Mouse (Mus musculus): ENCODE results near the gene Rsu1.

Gene Rsu1

GRCm38 (mm10) chr2:13271165-13271957, at the start of gene Rsu1:
Gene Rsu1, minus strand, starts transcription at chr2:13271415.
- DNase-seq (ENCODE audit: low spot score), result peak; percentile 90

- DNase-seq (ENCODE audit: low spot score), result no peak
Measured at GRCm38 (mm10) chr2:13303376-13303775, 32.2 kb upstream of the Rsu1 start.

GRCm38 (mm10) chr2:13299031-13299430, 27.8 kb upstream of the Rsu1 start:
- DNase-seq (ENCODE audit: low spot score), result no peak

GRCm38 (mm10) chr2:13297733-13298132, 26.5 kb upstream of the Rsu1 start:
- no peak for DNase-seq (ENCODE audit: low spot score)

GRCm38 (mm10) chr2:13290661-13291060, 19.4 kb upstream of the Rsu1 start:
- no peak for DNase-seq (ENCODE audit: low spot score)

- DNase-seq (ENCODE audit: low spot score), result no peak
Measured at GRCm38 (mm10) chr2:13290070-13290469, 18.9 kb upstream of the Rsu1 start.

- no peak for DNase-seq (ENCODE audit: low spot score)
Measured at GRCm38 (mm10) chr2:13278114-13278862, 7.1 kb upstream of the Rsu1 start.

- DNase-seq (ENCODE audit: low spot score), result no peak
Measured at GRCm38 (mm10) chr2:13275874-13276273, 4.7 kb upstream of the Rsu1 start.

GRCm38 (mm10) chr2:13270736-13271135, 479 bp downstream of the Rsu1 start:
- DNase-seq (ENCODE audit: low spot score), result no peak

- no peak for DNase-seq (ENCODE audit: low spot score)
Measured at GRCm38 (mm10) chr2:13268681-13269293, 2.4 kb downstream of the Rsu1 start.

GRCm38 (mm10) chr2:13264875-13265274, 6.3 kb downstream of the Rsu1 start:
- DNase-seq (ENCODE audit: low spot score), result no peak

- DNase-seq (ENCODE audit: low spot score), result no peak
Measured at GRCm38 (mm10) chr2:13263150-13263549, 8.1 kb downstream of the Rsu1 start.

- no peak for DNase-seq (ENCODE audit: low spot score)
Measured at GRCm38 (mm10) chr2:13258606-13259005, 12.6 kb downstream of the Rsu1 start.

- no peak for DNase-seq (ENCODE audit: low spot score)
Measured at GRCm38 (mm10) chr2:13240711-13241110, 30.5 kb downstream of the Rsu1 start.

- DNase-seq (ENCODE audit: low spot score), result peak; percentile 50
Measured at GRCm38 (mm10) chr2:13237140-13237901, 33.9 kb downstream of the Rsu1 start.

- DNase-seq (ENCODE audit: low spot score), result peak; percentile 2
Measured at GRCm38 (mm10) chr2:13235696-13236095, 35.5 kb downstream of the Rsu1 start.

GRCm38 (mm10) chr2:13234796-13235195, 36.4 kb downstream of the Rsu1 start:
- DNase-seq (ENCODE audit: low spot score), result no peak

- no peak for DNase-seq (ENCODE audit: low spot score)
Measured at GRCm38 (mm10) chr2:13233902-13234301, 37.3 kb downstream of the Rsu1 start.

GRCm38 (mm10) chr2:13233254-13233835, 37.9 kb downstream of the Rsu1 start:
- DNase-seq (ENCODE audit: low spot score), result no peak

- no peak for DNase-seq (ENCODE audit: low spot score)
Measured at GRCm38 (mm10) chr2:13232305-13232704, 38.9 kb downstream of the Rsu1 start.

- no peak for DNase-seq (ENCODE audit: low spot score)
Measured at GRCm38 (mm10) chr2:13229686-13230085, 41.5 kb downstream of the Rsu1 start.

- DNase-seq (ENCODE audit: low spot score), result no peak
Measured at GRCm38 (mm10) chr2:13226031-13226430, 45.2 kb downstream of the Rsu1 start.

Measured in ovary, postnatal 14 days (tissue).